ENCODE assay signal across 9 mouse cellular contexts in genomic region chr7:83036397-83036796, GRCm38 (mm10).
DNase-seq lines count a peak whose midpoint lies in the region; ATAC-seq and TF ChIP-seq lines count a peak whose summit lies in the region.
"Had no signal": no experiment of that assay in that cellular context is flagged by ENCODE, and none has a peak within 500 bp of the region (broad histone marks: within the 10 kb centered on the region; RNA-seq: fewer than 3 reads in every experiment).

No protein-coding gene starts in this region.

- WGBS in midbrain, postnatal 0 days: 36% methylated on average over 2 of the region's 2 CpGs
- 42% methylated on average over 2 of the region's 2 CpGs for WGBS in midbrain, embryonic 13.5 days
- 91% methylated on average over 2 of the region's 2 CpGs for WGBS in heart, postnatal 0 days

- H3K4me1 ChIP-seq in midbrain, postnatal 0 days (ENCODE audit: insufficient read depth, low read length): no peaks in the 10 kb centered on the region
- H3K4me1 ChIP-seq in midbrain, embryonic 13.5 days (replicated peaks): peaks cover 12% of the 10 kb centered on the region
- no peaks in the 10 kb centered on the region; the same call in 1 of the 2 replicates for H3K4me1 ChIP-seq in heart, postnatal 0 days (ENCODE audit: control insufficient read depth, insufficient read depth)

- no peak overlapping the region for H3K4me2 ChIP-seq in midbrain, postnatal 0 days (ENCODE audit: low read depth, low read length, poor library complexity, severe bottlenecking)
- no peak overlapping the region for H3K4me2 ChIP-seq in midbrain, embryonic 13.5 days (replicated peaks)
- H3K4me2 ChIP-seq in heart, postnatal 0 days (ENCODE audit: low read depth, low read length): no peak overlapping the region
- H3K4me2 ChIP-seq: lung, embryonic 14.5 days had no signal

- H3K9ac ChIP-seq in midbrain, postnatal 0 days (replicated peaks; ENCODE audit: low read length, poor library complexity, severe bottlenecking): no peak overlapping the region
- H3K9ac ChIP-seq in midbrain, embryonic 13.5 days (replicated peaks): no peak overlapping the region
- H3K9ac ChIP-seq in heart, postnatal 0 days (replicated peaks; ENCODE audit: low read depth, low read length): no peak overlapping the region
- H3K9ac ChIP-seq: lung, embryonic 14.5 days had no signal

- H3K9me3 ChIP-seq in midbrain, postnatal 0 days (ENCODE audit: low read length): no peaks in the 10 kb centered on the region
- H3K9me3 ChIP-seq in midbrain, embryonic 13.5 days: no peaks in the 10 kb centered on the region
- no peaks in the 10 kb centered on the region for H3K9me3 ChIP-seq in heart, postnatal 0 days (replicated peaks; ENCODE audit: control insufficient read depth, low read length)

- DNase-seq in adrenal gland, postnatal 10 days: peak; percentile 16
- no peak for DNase-seq in adrenal gland, postnatal 4 days (ENCODE audit: low spot score in 2 of 2)
- peak; percentile 42 for DNase-seq in midbrain, postnatal 0 days (ENCODE audit: low spot score)
- peak; percentile 9 for DNase-seq in heart, postnatal 0 days (ENCODE audit: low spot score)
- DNase-seq in testis, postnatal 10 days (ENCODE audit: low spot score): peak; percentile 51
- DNase-seq in cerebellum, adult 8-10 months: no peak
- no peak for DNase-seq in thymus, postnatal 14 days
- DNase-seq: lung, embryonic 14.5 days had no signal

- H3K27me3 ChIP-seq in midbrain, postnatal 0 days (ENCODE audit: insufficient read depth, low read length): no peaks in the 10 kb centered on the region
- H3K27me3 ChIP-seq in midbrain, embryonic 13.5 days: peaks cover 10% of the 10 kb centered on the region; the same call in 1 of the 2 replicates
- H3K27me3 ChIP-seq in heart, postnatal 0 days (ENCODE audit: control insufficient read depth, insufficient read depth, low read length): no peaks in the 10 kb centered on the region

- no peak for TF ChIP-seq EP300 in heart, postnatal 0 days (IDR thresholded peaks at IDR 0.05; ENCODE audit: low read depth)

- no peak overlapping the region for H3K27ac ChIP-seq in midbrain, postnatal 0 days (ENCODE audit: low read depth, low read length)
- no peak overlapping the region for H3K27ac ChIP-seq in midbrain, embryonic 13.5 days
- no peak overlapping the region for H3K27ac ChIP-seq in heart, postnatal 0 days (ENCODE audit: low read depth)

- no peak overlapping the region for H3K4me3 ChIP-seq in midbrain, postnatal 0 days (ENCODE audit: low read depth, low read length)
- no peak overlapping the region for H3K4me3 ChIP-seq in midbrain, embryonic 13.5 days (replicated peaks)
- H3K4me3 ChIP-seq in heart, postnatal 0 days (ENCODE audit: low read depth, low read length): no peak overlapping the region

- TF ChIP-seq CTCF in midbrain, postnatal 0 days (IDR thresholded peaks at IDR 0.05): no peak
- no peak for TF ChIP-seq CTCF in heart, postnatal 0 days (IDR thresholded peaks at IDR 0.05; ENCODE audit: low read depth)

- H3K36me3 ChIP-seq in midbrain, postnatal 0 days (ENCODE audit: insufficient read depth, low read length): no peaks in the 10 kb centered on the region
- no peaks in the 10 kb centered on the region for H3K36me3 ChIP-seq in midbrain, embryonic 13.5 days
- H3K36me3 ChIP-seq in heart, postnatal 0 days (replicated peaks; ENCODE audit: control insufficient read depth, insufficient read depth, low read length): no peaks in the 10 kb centered on the region

- ATAC-seq in midbrain, postnatal 0 days (ENCODE audit: low FRiP score): no peak
- no peak for ATAC-seq in midbrain, embryonic 13.5 days
- no peak for ATAC-seq in heart, postnatal 0 days (ENCODE audit: insufficient read depth, low read depth)

Comparison
In these comparisons a context has a peak if more than half of its experiments do, and no peak if none do; other contexts are left out.
1. DNase-seq: peak in adrenal gland, postnatal 10 days (single experiment), midbrain, postnatal 0 days (single experiment), heart, postnatal 0 days (single experiment) and testis, postnatal 10 days (single experiment); none in adrenal gland, postnatal 4 days (0 of 2), cerebellum, adult 8-10 months (single experiment) and thymus, postnatal 14 days (single experiment).